Mouse (Mus musculus) forebrain, embryonic 11.5 days (tissue): ENCODE measurements around the gene Tspan10. TPM values are rescaled to one million over a fixed set of nuclear protein-coding genes. Genes with fewer than 3 reads are reported as not detected.
A peak's percentile ranks its signal among the peaks of the same experiment; 100 is the strongest.

Experiments
- ATAC-seq: fragments of 200-750 bp; cut with Nextera tagmentation; replicated peaks from 2 replicates; pipeline ENCODE4 v1.8.0; 2017; ENCODE audit warnings: moderate TSS enrichment; ENCODE audit not compliant: low FRiP score
- DNase-seq: peaks from one replicate; pipeline ENCODE4 v3.0.0-alpha.2; 2017; ENCODE audit warnings: low spot score
- H3K27ac ChIP-seq: fragments of 300-500 bp; sonication (generic); 2 replicates; pipeline ENCODE4 v1.5.1; 2014; ENCODE audit warnings: low read depth, low read length
- H3K27me3 ChIP-seq: fragments of 300-500 bp; sonication (generic); 2 replicates; pipeline ENCODE4 v1.6.1; 2014; ENCODE audit warnings: mild to moderate bottlenecking, low read length, mixed read lengths; ENCODE audit not compliant: control insufficient read depth, insufficient read depth
- H3K36me3 ChIP-seq: fragments of 300-500 bp; sonication (generic); 2 replicates; pipeline ENCODE4 v1.6.1; 2014; ENCODE audit warnings: mild to moderate bottlenecking, low read length, moderate library complexity, mixed read lengths; ENCODE audit not compliant: control insufficient read depth, insufficient read depth
- H3K4me1 ChIP-seq: fragments of 300-500 bp; sonication (generic); replicated peaks from 2 replicates; pipeline ENCODE4 v1.6.1; 2014; ENCODE audit warnings: low read length, mixed read lengths; ENCODE audit not compliant: control insufficient read depth, insufficient read depth
- H3K4me2 ChIP-seq: fragments of 300-500 bp; sonication (generic); 2 replicates; pipeline ENCODE4 v1.6.1; 2014; ENCODE audit warnings: low read depth, mild to moderate bottlenecking, low read length, moderate library complexity, mixed read lengths; ENCODE audit not compliant: severe bottlenecking
- H3K4me3 ChIP-seq: fragments of 300-500 bp; sonication (generic); 2 replicates; pipeline ENCODE4 v1.5.1; 2014; ENCODE audit warnings: low read depth, low read length
- H3K9ac ChIP-seq: fragments of 300-500 bp; sonication (generic); 2 replicates; pipeline ENCODE4 v1.6.1; 2014; ENCODE audit warnings: low read length
- H3K9me3 ChIP-seq: fragments of 300-500 bp; sonication (generic); 2 replicates; pipeline ENCODE4 v1.6.1; 2016; ENCODE audit warnings: low read length, mixed read lengths; ENCODE audit not compliant: control insufficient read depth
- WGBS: fragments of 180-500 bp; shearing (Covaris S2); extraction: QIAGEN DNeasy Blood & Tissue Kit; methylation state at CpG from one replicate; pipeline ENCODE4 v1.1.7; 2014; 5-methylcytosine and 5-hydroxymethylcytosine counted together
- polyA plus RNA-seq: library from polyadenylated mRNA; unstranded; fragments of >200 nt; fragmentation: Nextera tagmentation; extraction: Ambion mirVana; gene quantifications from 2 replicates; pipeline ENCODE4 v1.2.1, GENCODE M21; 2014

Tspan10 gene
- polyA plus RNA-seq, 1 experiment from 2014 or later: 0.19 TPM

DNA sequence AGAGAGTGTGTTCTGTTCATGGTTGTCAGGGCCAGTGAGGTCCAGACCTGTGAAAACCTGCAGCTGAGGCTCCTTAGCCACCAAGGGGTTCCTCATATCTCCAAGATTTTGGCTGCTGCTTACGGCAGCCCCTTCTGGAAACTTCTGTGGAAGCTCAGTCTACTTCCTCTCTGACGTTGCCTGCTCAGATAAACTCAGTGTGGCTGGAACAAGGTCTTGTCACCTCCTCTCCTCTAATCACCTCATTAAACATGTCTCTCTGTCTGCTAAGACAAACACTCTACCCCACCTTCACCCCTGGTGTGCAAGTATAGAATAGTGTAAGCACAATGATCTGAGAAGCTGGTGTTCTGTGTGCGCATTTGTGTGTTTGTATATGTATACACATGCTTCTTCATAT, 3.0 kb downstream of the Tspan10 start:
- no peaks in the 10 kb centered on the region for H3K36me3 ChIP-seq
- ATAC-seq (no peak), DNase-seq (no peak)
- no peak overlapping the region for H3K27ac ChIP-seq
- WGBS: 78% methylated on average over 3 of the region's 3 CpGs
- H3K4me3 ChIP-seq: no peak overlapping the region
- H3K4me1 ChIP-seq: no peaks in the 10 kb centered on the region
- H3K9me3 ChIP-seq: no peaks in the 10 kb centered on the region
- no peak overlapping the region for H3K9ac ChIP-seq
- no peak overlapping the region for H3K4me2 ChIP-seq
- no peaks in the 10 kb centered on the region for H3K27me3 ChIP-seq

DNA sequence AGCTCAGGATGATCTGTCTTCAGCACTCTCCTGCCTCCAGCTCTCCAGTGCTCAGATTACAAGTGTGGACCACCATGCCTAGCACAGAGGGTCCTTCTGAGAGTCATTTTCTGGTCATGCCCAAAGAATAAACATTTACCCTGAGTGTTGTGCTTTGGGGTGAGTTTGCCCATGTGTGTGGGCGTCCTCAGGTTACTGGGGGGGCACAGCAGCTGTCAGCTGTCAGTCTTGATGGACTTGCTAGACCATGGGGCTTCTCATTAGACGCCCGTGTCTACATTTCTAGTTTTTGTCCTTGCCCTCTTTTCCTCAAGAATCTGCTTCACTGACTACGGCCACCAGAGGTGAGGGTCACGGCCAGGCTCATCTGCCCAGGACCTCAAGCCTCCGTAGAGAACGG, 4.7 kb downstream of the Tspan10 start:
- ATAC-seq: no peak
- H3K4me1 ChIP-seq: no peaks in the 10 kb centered on the region
- H3K36me3 ChIP-seq: no peaks in the 10 kb centered on the region
- no peak overlapping the region for H3K27ac ChIP-seq
- no peak for DNase-seq
- H3K27me3 ChIP-seq: no peaks in the 10 kb centered on the region
- H3K9me3 ChIP-seq: no peaks in the 10 kb centered on the region
- H3K4me2 ChIP-seq: no peak overlapping the region
- no peak overlapping the region for H3K9ac ChIP-seq
- WGBS: 84% methylated on average over 7 of the region's 7 CpGs
- H3K4me3 ChIP-seq: no peak overlapping the region

- Histone ChIP-seq H3K27me3 (no peaks in the 10 kb centered on the region), H3K9ac (no peak overlapping the region), H3K4me3 (no peak overlapping the region), H3K4me1 (no peaks in the 10 kb centered on the region), H3K36me3 (no peaks in the 10 kb centered on the region), H3K9me3 (no peaks in the 10 kb centered on the region), H3K4me2 (no peak overlapping the region), H3K27ac (no peak overlapping the region)
- ATAC-seq (no peak), DNase-seq (no peak)
- WGBS: 63% methylated on average over 3 of the region's 3 CpGs
Measured at GRCm38 (mm10) chr11:120452246-120452645, 9.8 kb downstream of the Tspan10 start.

DNA sequence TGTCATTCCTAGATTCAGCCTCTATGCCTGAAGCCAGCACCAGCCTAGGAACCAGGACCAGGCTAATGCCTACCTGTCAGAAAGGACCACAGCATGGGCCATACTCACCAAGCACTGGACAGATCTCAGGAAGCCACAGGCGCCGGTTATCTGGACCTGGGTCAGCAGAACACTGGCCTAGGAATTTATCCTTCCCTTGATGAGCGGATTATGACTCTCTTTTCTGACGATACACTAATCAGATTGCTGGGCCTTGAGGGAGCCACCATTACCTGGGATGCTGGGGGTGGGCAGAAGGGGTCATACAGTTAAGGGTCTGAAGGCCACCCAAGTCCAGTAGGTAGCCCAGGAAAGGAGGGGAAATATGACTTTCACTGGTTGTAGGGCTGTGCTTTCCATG, 10.9 kb downstream of the Tspan10 start, which contains the start of gene Pde6g:
Gene Pde6g (minus strand): TSS at position 195 of the 400 bp plus-strand sequence.
- H3K4me3 ChIP-seq: no peak within 1 kb of the TSS
- H3K36me3 ChIP-seq: no peaks in the 10 kb centered on the region
- H3K9me3 ChIP-seq: no peaks in the 10 kb centered on the region
- no peaks in the 10 kb centered on the region; the same call in 1 of the 2 replicates for H3K4me1 ChIP-seq
- no peak for DNase-seq
- H3K4me2 ChIP-seq: no peak within 1 kb of the TSS
- H3K27me3 ChIP-seq: no peaks in the 10 kb centered on the region
- no peak for ATAC-seq
- no peak within 1 kb of the TSS for H3K9ac ChIP-seq
- no peak within 1 kb of the TSS for H3K27ac ChIP-seq
- WGBS: 89% methylated on average over 4 of the region's 4 CpGs

- H3K27ac ChIP-seq: no peak overlapping the region
Measured at GRCm38 (mm10) chr11:120454965-120455364, 12.5 kb downstream of the Tspan10 start.

GRCm38 (mm10) chr11:120455413-120455812, 13.0 kb downstream of the Tspan10 start:
- no peaks in the 10 kb centered on the region; the same call in 1 of the 2 replicates for H3K36me3 ChIP-seq
- H3K4me2 ChIP-seq: no peak overlapping the region
- H3K9me3 ChIP-seq: no peaks in the 10 kb centered on the region
- DNase-seq (no peak), ATAC-seq (no peak)
- H3K4me3 ChIP-seq: no peak overlapping the region
- H3K27me3 ChIP-seq: no peaks in the 10 kb centered on the region
- H3K27ac ChIP-seq: no peak overlapping the region
- no peak overlapping the region for H3K9ac ChIP-seq
- 96% methylated on average over 7 of the region's 7 CpGs for WGBS
- peaks cover 2% of the 10 kb centered on the region; the same call in 1 of the 2 replicates for H3K4me1 ChIP-seq

More at GRCm38 (mm10) chr11:120454965-120455364, 12.5 kb downstream of the Tspan10 start:
- Histone ChIP-seq H3K36me3 (no peaks in the 10 kb centered on the region; the same call in 1 of the 2 replicates), H3K9ac (no peak overlapping the region), H3K4me3 (no peak overlapping the region), H3K9me3 (no peaks in the 10 kb centered on the region), H3K27me3 (no peaks in the 10 kb centered on the region), H3K4me1 (peaks cover 2% of the 10 kb centered on the region; the same call in 1 of the 2 replicates), H3K4me2 (no peak overlapping the region)
- ATAC-seq: no peak
- DNase-seq: no peak
- WGBS: 93% methylated on average over 4 of the region's 4 CpGs

DNA sequence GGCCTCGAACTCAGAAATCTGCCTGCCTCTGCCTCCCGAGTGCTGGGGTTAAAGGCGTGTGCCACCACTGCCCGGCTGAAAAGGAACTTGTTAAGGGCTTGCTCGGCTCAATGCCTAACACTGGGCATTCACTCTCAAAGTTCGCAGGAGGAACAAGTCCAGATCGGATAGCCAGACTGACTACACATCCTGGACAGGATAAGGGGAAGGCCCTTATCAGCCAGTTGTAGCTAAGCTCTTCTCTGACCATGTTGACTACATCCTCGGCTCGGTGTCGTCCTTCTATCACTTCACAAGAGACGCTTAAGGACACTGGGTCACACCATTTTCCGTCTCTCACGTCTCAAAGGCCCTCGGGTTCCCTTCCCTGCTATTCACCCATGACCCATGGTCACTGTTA, 14.9 kb downstream of the Tspan10 start:
- H3K9me3 ChIP-seq: no peaks in the 10 kb centered on the region
- peaks cover 2% of the 10 kb centered on the region; the same call in 1 of the 2 replicates for H3K36me3 ChIP-seq
- 0 out of 2 replicates have a peak overlapping the region, but pooled peaks have one; percentile 25 for H3K27ac ChIP-seq
- peak overlapping the region; percentile 94 for H3K4me2 ChIP-seq
- H3K27me3 ChIP-seq: no peaks in the 10 kb centered on the region
- peak overlapping the region; percentile 88 for H3K4me3 ChIP-seq
- WGBS: 39% methylated on average over 14 of the region's 14 CpGs
- ATAC-seq (0 out of 2 replicates have a peak, but pooled peaks have one; percentile 10), DNase-seq (no peak)
- peaks cover 2% of the 10 kb centered on the region; the same call in 1 of the 2 replicates for H3K4me1 ChIP-seq
- H3K9ac ChIP-seq: peak overlapping the region; percentile 95

DNA sequence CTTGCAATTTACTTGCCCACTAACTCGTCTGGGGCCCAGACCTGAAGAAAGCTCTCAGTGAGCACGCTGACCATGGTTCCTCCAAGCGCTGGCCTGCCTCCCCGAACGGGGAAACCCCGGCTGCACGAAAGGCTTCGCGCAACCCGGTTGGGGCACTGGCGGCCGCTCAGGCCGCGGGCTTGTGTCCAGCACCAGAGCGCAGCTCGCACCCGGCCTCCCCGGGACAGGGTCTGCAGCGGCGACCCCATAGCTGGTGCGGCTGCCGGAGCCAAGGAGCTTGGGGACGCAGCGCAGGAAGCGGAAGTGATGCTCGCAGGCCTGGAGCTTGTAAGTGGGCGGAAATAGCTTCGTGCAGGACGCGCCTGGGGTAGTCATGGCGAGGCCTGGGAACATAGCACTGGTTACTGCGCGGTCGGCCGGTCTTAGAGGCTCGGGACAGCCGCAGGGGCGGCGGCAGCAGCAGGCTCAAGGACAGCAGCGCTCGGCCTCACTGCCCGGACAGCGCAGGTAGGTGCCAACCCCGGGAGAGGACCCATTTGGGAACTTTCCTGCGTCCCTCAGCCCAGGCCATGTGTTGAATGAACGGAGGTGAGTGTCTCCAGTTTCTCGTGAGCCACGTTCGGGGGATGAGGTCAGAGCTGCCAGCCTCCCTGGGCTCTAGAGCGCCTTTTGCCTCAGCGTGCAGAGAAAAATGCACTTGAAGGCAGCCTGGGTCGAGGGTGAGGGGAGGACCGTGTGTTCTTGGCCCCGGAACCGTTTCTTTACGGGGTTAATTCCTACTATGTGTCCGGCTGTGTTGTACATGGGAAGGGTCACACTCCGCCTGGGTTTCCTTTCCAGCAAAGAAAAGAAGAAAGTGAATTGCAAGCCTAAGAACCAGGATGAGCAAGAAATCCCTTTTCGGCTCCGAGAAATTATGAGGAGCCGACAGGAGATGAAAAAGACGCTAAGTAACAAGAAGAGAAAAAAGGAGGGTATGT, 15.6 kb downstream of the Tspan10 start, which contains the start of the genes Oxld1 and Ccdc137:
Gene Oxld1 (minus strand): TSS at position 297 of the 980 bp plus-strand sequence.
Gene Ccdc137 (plus strand): TSS at position 344 of the 980 bp plus-strand sequence.
- peak; percentile 88 for ATAC-seq
- H3K36me3 ChIP-seq: peaks cover 2% of the 10 kb centered on the region; the same call in 1 of the 2 replicates
- H3K27ac ChIP-seq: peak within 1 kb of the TSS; percentile 25; the same call in 1 of the 2 replicates
- 4% methylated on average over 62 of the region's 62 CpGs for WGBS
- H3K9me3 ChIP-seq: no peaks in the 10 kb centered on the region
- DNase-seq: peak; percentile 88
- no peaks in the 10 kb centered on the region for H3K27me3 ChIP-seq
- H3K9ac ChIP-seq: peak within 1 kb of the TSS; percentile 95
- peak within 1 kb of the TSS; percentile 94 for H3K4me2 ChIP-seq
- H3K4me3 ChIP-seq: peak within 1 kb of the TSS; percentile 88
- peaks cover 2% of the 10 kb centered on the region; the same call in 1 of the 2 replicates for H3K4me1 ChIP-seq
